Mouse (Mus musculus) embryonic facial prominence, embryonic 11.5 days (tissue): ENCODE results near the gene Vmn1r213. TPM values are rescaled to one million over a fixed set of nuclear protein-coding genes. Genes with fewer than 3 reads are reported as not detected.

ENCODE experiments used
- ATAC-seq: fragments of 200-750 bp; cut with Nextera tagmentation; replicated peaks from 2 replicates; pipeline ENCODE4 v1.8.0; 2017; ENCODE audit warnings: low read depth; ENCODE audit not compliant: insufficient number of reproducible peaks, low FRiP score, low TSS enrichment
- DNase-seq: peaks from one replicate; pipeline ENCODE4 v3.0.0-alpha.2; 2015; ENCODE audit warnings: low spot score
- H3K27ac ChIP-seq: fragments of 300-500 bp; sonication (generic); replicated peaks from 2 replicates; pipeline ENCODE4 v1.5.1; 2014; ENCODE audit warnings: mild to moderate bottlenecking, low read depth, low read length, control low read depth
- H3K27me3 ChIP-seq: fragments of 300-500 bp; sonication (generic); 2 replicates; pipeline ENCODE4 v1.6.1; 2014; ENCODE audit warnings: mild to moderate bottlenecking, low read length, moderate library complexity, mixed read lengths; ENCODE audit not compliant: control insufficient read depth, insufficient read depth
- H3K36me3 ChIP-seq: fragments of 300-500 bp; sonication (generic); replicated peaks from 2 replicates; pipeline ENCODE4 v1.6.1; 2014; ENCODE audit warnings: low read depth, mild to moderate bottlenecking, low read length, moderate library complexity, mixed read lengths; ENCODE audit not compliant: control insufficient read depth, insufficient read depth
- H3K4me1 ChIP-seq: fragments of 300-500 bp; sonication (generic); 2 replicates; pipeline ENCODE4 v1.6.1; 2014; ENCODE audit warnings: low read length, mixed read lengths; ENCODE audit not compliant: control insufficient read depth, insufficient read depth
- H3K4me2 ChIP-seq: fragments of 300-500 bp; sonication (generic); 2 replicates; pipeline ENCODE4 v1.6.1; 2014; ENCODE audit warnings: low read depth, mild to moderate bottlenecking, control low read depth, low read length, moderate library complexity
- H3K4me3 ChIP-seq: fragments of 300-500 bp; sonication (generic); 2 replicates; pipeline ENCODE4 v1.5.1; 2014; ENCODE audit warnings: low read depth, low read length, control low read depth
- H3K9ac ChIP-seq: fragments of 300-500 bp; sonication (generic); replicated peaks from 2 replicates; pipeline ENCODE4 v1.6.1; 2014; ENCODE audit warnings: mild to moderate bottlenecking, control low read depth, low read length
- H3K9me3 ChIP-seq: fragments of 300-500 bp; sonication (generic); replicated peaks from 2 replicates; pipeline ENCODE4 v1.6.1; 2016; ENCODE audit warnings: mild to moderate bottlenecking, low read length, inconsistent platforms, mixed read lengths; ENCODE audit not compliant: control insufficient read depth
- WGBS: fragments of 180-500 bp; shearing (Covaris S2); extraction: QIAGEN DNeasy Blood & Tissue Kit; methylation state at CpG from one replicate; pipeline ENCODE4 v1.1.7; 2014; 5-methylcytosine and 5-hydroxymethylcytosine counted together
- polyA plus RNA-seq: library from polyadenylated mRNA; unstranded; fragments of >200 nt; fragmentation: Nextera tagmentation; extraction: Ambion mirVana; gene quantifications from 2 replicates; pipeline ENCODE4 v1.2.1, GENCODE M21; 2014

Vmn1r213 gene
- polyA plus RNA-seq = not detected in 2 replicates

DNA sequence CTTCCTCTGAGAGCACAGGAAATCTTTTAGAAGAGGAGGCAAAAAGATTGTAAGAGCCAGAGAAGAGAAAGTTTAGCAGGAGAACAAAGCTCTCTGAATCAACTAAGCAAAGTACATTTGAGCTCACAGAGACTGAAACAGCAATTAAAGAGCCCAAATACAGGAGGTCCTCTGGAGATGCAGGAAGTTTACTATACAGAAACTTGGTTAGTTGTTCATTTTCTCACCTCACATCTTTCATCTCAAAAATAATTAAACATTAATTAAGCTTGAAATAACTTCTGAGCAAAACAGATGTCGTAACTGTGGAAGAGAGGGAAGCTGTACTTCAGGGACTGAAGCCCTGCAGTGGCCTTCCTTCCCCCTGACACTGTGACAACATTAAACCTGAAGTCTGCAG lies at the start of gene Vmn1r213:
TSS of gene Vmn1r213 (plus strand) at position 301 of the 400 bp plus-strand sequence.
- 75% methylated on average over 1 of the region's 1 CpGs for WGBS
- no peak for ATAC-seq
- H3K4me3 ChIP-seq = no peak within 1 kb of the TSS

DNA sequence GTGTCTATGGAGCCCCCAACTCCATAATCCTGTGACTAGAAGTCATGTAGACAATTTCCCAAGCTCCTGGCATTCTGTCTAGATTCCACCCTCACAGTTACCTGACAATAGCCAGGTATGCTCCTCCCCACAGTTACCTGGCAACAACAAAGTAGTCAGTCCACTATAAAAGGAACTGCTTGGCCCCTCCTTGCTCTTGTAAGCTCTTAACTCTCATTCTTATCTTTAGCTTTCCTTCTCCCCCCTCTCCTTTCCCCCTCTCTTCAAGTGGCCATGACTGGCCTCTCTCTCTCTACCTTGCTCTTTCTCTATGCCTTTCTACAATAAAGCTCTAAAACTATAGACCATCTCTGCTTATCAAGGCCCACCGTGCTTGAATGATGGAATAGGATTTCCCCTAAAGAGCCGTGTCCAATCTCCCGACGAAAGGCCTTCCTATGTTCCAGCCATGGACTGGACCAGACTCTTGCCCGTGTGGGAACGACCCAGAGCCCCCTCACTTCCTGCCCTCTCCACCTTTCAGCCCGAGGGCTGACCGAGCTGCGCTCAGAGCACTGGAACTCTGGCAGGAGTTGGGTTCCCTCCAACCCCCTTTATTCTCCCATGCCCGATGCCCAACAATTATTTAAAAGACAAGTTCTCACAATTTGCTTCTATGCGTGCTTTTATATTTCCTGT lies 17.1 kb upstream of the Vmn1r213 start:
- no peaks in the 10 kb centered on the region for H3K9me3 ChIP-seq
- 78% methylated on average over 11 of the region's 11 CpGs for WGBS
- no peak overlapping the region for H3K27ac ChIP-seq
- no peaks in the 10 kb centered on the region for H3K36me3 ChIP-seq
- no peak for ATAC-seq
- H3K4me1 ChIP-seq = no peaks in the 10 kb centered on the region
- H3K4me2 ChIP-seq = no peak overlapping the region
- DNase-seq = no peak
- H3K9ac ChIP-seq = no peak overlapping the region
- no peaks in the 10 kb centered on the region for H3K27me3 ChIP-seq
- no peak overlapping the region for H3K4me3 ChIP-seq

More for the DNA sequence above, at the start of gene Vmn1r213:
- DNase-seq = no peak
- Histone ChIP-seq H3K9me3 (no peaks in the 10 kb centered on the region), H3K27me3 (no peaks in the 10 kb centered on the region), H3K27ac (no peak within 1 kb of the TSS), H3K9ac (no peak within 1 kb of the TSS), H3K4me2 (no peak within 1 kb of the TSS), H3K4me1 (no peaks in the 10 kb centered on the region), H3K36me3 (no peaks in the 10 kb centered on the region)

DNA sequence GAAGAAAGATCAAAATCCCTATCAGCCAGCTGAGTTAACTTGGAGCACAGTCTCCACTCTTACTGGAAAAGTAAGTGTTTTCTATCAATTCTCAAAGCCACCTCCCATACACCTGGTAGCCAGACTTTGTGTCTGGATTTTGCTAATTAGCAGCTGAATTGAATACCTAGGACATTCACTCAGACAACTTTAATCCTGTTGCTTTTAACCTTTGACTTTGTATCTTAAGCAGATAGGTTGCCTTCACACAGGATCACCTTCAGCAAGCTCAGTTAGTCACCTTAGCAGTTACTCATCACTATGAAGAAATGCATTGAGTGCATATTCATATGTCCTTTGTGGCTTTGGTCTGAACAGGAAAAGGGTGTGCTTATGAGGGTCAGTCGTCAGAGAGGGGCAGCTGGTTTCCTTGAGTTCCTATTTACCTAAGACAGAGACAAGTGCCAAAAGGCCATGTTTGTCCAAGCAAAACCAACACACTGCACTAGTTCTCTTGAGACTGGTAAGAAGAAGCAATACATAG lies 15.2 kb upstream of the Vmn1r213 start:
- Histone ChIP-seq H3K27me3 (no peaks in the 10 kb centered on the region), H3K9ac (no peak overlapping the region), H3K4me2 (no peak overlapping the region), H3K4me1 (no peaks in the 10 kb centered on the region), H3K27ac (no peak overlapping the region), H3K9me3 (no peaks in the 10 kb centered on the region), H3K4me3 (no peak overlapping the region), H3K36me3 (no peaks in the 10 kb centered on the region)
- ATAC-seq (no peak), DNase-seq (no peak)
- WGBS = 35% methylated on average over 1 of the region's 1 CpGs

DNA sequence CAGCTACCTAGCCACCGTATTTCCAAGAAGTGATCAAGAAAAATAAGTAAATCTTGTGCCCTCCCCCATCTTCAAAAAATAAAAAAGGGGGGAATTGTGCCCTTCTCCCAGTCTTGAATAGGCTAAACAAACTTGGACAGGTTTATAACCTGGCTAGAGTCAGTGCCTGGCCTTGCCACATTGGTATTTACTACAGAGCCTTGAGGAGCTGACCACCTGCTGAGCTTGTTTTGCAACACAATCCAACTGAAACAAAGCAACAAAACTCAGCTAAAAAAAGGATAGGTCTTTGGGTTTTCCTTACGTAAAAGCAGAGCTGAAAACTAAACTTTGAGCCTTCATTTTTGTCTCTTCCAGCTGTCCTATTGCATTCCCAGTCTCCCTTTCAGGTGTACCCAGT lies 14.7 kb upstream of the Vmn1r213 start:
- WGBS = 53% methylated on average over 2 of the region's 2 CpGs

DNA sequence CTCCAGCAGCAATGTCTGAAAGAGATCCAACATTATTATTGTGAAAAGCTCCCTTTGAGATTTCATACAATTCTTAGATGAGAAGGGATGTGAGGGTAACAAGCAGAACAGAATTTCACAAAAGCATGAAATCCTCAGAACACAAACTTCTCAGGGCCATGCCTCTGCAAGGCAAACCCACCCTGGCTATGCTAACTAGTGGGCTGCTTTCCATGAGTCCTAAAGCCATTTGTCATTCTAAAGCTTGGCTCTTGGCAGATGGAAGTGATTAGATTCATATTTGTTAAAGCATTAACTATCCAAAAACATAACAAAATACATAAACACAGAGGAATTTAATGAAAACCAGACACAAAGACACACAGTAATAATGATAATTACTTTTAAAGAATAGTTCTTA lies 10.7 kb downstream of the Vmn1r213 start:
- no peaks in the 10 kb centered on the region for H3K27me3 ChIP-seq
- no peaks in the 10 kb centered on the region for H3K36me3 ChIP-seq

More for the DNA sequence above, 14.7 kb upstream of the Vmn1r213 start:
- DNase-seq (no peak), ATAC-seq (no peak)
- Histone ChIP-seq H3K4me1 (no peaks in the 10 kb centered on the region), H3K4me2 (no peak overlapping the region), H3K9ac (no peak overlapping the region), H3K27ac (no peak overlapping the region), H3K27me3 (no peaks in the 10 kb centered on the region), H3K9me3 (no peaks in the 10 kb centered on the region), H3K36me3 (no peaks in the 10 kb centered on the region), H3K4me3 (no peak overlapping the region)

DNA sequence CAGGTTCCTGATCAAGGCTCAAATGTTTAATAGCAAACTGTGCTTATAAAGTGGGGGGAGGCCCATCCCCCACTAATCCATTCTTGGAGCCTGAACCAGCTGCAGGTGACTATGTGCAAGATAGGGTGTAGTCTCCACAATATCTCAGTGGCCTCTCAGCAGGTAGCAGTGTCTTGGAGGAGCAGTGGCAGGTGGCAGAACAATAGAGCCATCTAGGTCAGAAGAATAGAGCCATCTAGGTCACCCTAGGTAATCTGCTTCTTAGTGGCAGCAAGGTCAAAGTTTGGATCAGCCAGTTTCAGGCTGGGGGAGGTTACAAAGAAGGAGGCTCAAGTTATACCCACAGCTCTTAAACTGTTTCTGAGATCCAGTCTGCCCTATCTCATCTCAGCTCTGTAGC lies 17.4 kb downstream of the Vmn1r213 start:
- no peak overlapping the region for H3K4me2 ChIP-seq
- H3K27ac ChIP-seq = no peak overlapping the region
- no peak overlapping the region for H3K9ac ChIP-seq
- H3K27me3 ChIP-seq = no peaks in the 10 kb centered on the region
- no peaks in the 10 kb centered on the region for H3K9me3 ChIP-seq
- no peak overlapping the region for H3K4me3 ChIP-seq
- DNase-seq (no peak), ATAC-seq (no peak)
- no peaks in the 10 kb centered on the region for H3K4me1 ChIP-seq
- no peaks in the 10 kb centered on the region for H3K36me3 ChIP-seq

More for the DNA sequence above, 10.7 kb downstream of the Vmn1r213 start:
- no peaks in the 10 kb centered on the region for H3K9me3 ChIP-seq
- no peaks in the 10 kb centered on the region for H3K4me1 ChIP-seq
- H3K27ac ChIP-seq = no peak overlapping the region
- no peak overlapping the region for H3K9ac ChIP-seq
- DNase-seq (peak; percentile 12), ATAC-seq (no peak)
- H3K4me2 ChIP-seq = no peak overlapping the region
- no peak overlapping the region for H3K4me3 ChIP-seq

DNA sequence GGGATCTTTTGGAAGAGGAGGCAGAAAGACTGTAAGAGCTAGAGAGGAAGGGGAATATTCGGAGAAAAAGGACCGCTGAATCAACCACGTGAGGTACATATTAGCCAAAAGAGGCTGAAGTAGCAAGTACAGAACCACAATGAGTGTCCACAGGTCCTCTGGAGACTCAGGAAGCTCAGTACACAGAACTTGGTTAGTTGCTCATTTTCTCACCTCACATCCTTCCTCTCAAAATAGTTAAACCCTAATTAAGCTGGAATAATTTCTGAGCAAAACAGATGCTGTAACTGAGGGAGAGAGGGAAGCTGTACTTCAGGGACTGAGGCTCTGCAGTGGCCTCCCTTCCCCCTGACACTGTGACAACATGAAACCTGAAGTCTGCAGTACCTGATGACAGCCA lies 22.7 kb downstream of the Vmn1r213 start, which contains the start of gene Vmn1r214:
TSS of gene Vmn1r214 (plus strand) at position 301 of the 400 bp plus-strand sequence.
- Histone ChIP-seq H3K4me1 (no peaks in the 10 kb centered on the region), H3K27ac (no peak within 1 kb of the TSS), H3K4me3 (no peak within 1 kb of the TSS), H3K9ac (no peak within 1 kb of the TSS), H3K27me3 (no peaks in the 10 kb centered on the region), H3K4me2 (no peak within 1 kb of the TSS), H3K36me3 (no peaks in the 10 kb centered on the region), H3K9me3 (no peaks in the 10 kb centered on the region)
- DNase-seq (no peak), ATAC-seq (no peak)
- 88% methylated on average over 3 of the region's 3 CpGs for WGBS

DNA sequence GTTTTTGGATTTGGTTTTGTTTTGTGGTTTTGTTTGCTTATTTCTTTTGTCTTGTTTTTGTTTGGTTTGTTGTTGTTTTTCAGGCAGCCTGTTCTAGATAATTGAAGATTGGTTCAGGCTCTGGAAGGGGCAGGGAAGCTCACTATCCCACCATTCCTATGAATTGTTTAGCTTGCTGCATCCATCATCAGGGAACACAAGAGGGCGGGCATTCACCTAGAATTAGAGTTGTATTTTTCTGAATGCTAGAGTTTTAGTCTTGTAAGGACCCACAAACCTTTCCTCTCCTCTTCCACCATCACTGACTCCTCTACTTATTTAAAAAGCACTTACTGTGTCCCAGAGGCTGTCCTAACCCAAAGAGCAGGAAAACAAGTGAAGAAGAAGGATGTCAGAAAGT lies 50.3 kb downstream of the Vmn1r213 start:
- Histone ChIP-seq H3K27ac (no peak overlapping the region), H3K4me1 (no peaks in the 10 kb centered on the region), H3K4me2 (no peak overlapping the region), H3K27me3 (no peaks in the 10 kb centered on the region), H3K9me3 (no peaks in the 10 kb centered on the region), H3K4me3 (no peak overlapping the region), H3K9ac (no peak overlapping the region), H3K36me3 (no peaks in the 10 kb centered on the region)
- DNase-seq (no peak), ATAC-seq (no peak)
- 35% methylated on average over 1 of the region's 1 CpGs for WGBS
